Mouse (Mus musculus) layer of hippocampus, postnatal 36 days (tissue): Measurements from ENCODE around the gene Atox1. TPM values are rescaled to one million over a fixed set of nuclear protein-coding genes. Genes with fewer than 3 reads are reported as not detected.

Experiments used
- DNase-seq, 2 experiments: peaks; one replicate each; pipeline ENCODE4 v3.0.0; 2022
- microRNA-seq, 2 experiments: library from miRNA; unstranded; fragments of <30 nt; microRNA quantifications; one replicate each; pipeline ENCODE4 v1.2.0; 2021
- total RNA-seq, 2 experiments: library from RNA; stranded (reverse); gene quantifications; 2 replicates each; pipeline ENCODE4 v1.2.3; 2021

Gene Atox1
- total RNA-seq, 2 experiments from 2014 or later: 83.8 to 93.7 TPM

GRCm38 (mm10) chr11:55412680-55413415 lies 48.2 kb downstream of the Atox1 start:
- no peak for DNase-seq

DNA sequence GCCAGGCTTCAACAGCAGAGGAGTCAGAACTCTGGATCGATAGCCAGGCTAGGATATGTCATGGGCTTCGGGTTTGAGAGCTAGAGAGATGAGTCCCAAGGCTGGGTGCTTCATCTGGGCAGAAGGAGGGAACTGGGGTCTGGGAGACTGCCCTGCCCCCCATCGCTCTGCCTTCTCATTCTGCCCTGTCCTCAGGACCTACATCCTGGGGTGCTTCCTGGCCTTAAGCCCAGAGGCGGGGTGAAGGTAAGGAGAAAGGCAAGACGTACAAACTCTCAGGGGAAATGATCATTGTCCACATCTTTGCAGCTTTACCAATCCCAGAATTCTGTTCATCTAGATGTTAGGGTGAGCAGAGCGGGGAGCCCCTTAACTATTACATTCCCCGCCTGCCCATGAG lies 49.0 kb downstream of the Atox1 start:
- DNase-seq: no peak

- DNase-seq: no peak
Measured at GRCm38 (mm10) chr11:55410502-55410901, 50.5 kb downstream of the Atox1 start.

- no peak for DNase-seq
Measured at GRCm38 (mm10) chr11:55410005-55410404, 51.0 kb downstream of the Atox1 start.

DNA sequence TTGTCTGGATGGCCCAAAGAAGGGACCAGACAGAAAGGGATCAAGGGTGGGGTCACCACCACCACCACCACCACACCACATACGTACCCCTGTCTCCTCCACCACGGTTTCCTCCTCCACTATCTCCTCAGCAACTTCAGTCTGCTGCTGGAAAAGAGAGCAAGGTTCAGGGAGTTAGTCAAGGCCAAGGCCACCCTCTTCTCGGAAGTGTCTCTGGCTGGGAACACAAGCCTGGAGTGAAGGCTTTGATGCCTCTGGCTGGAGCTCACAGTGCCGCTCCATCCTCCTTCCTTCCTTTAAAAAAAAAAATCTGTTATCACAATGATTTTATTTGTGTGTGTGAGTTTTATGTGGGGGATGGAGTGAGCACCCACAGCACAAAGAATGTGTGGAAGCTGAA lies 53.9 kb downstream of the Atox1 start:
- no peak for DNase-seq

- no peak for DNase-seq
Measured at GRCm38 (mm10) chr11:55405601-55406469, 55.2 kb downstream of the Atox1 start.

- DNase-seq: no peak
Measured at GRCm38 (mm10) chr11:55404659-55405457, 56.2 kb downstream of the Atox1 start.

DNA sequence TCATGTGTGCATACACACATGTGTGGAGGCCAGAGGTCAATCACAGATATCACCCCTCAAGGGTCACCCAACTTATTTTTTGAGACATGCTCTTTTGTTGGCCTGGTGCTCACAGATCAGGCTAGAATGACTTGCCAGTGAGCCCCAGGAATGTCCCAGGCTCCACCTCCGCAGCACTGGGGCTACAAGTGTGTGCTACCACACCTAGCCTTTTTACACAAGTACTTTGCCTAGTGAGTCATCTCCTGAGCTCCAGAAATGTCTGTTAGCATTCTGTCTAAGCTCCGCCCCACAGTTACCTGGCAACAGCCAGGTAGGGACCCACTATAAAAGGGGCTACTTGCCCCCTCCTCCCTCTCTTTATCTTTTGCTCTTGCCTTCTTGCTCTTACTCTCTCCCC lies 60.2 kb downstream of the Atox1 start:
- DNase-seq: no peak

DNA sequence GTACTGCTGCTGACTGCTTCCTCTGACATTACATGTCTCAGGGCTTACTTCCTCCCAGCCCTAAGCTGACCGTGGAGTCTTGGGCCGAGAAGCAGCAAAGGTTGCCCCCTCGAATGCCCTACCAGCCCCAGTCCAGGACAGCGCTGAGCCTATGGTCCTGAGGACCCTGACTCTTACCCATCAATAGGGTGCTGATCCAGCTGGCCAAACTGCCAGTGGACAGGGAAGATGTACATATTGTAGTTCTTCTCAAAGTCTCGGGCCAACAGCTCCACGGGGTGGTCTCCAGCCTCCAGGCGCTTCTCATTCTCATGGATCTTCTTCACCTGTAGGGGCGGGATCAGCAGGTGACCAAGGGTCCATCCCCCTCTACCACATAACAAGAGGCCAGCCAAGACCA lies 62.7 kb downstream of the Atox1 start:
- no peak for DNase-seq

GRCm38 (mm10) chr11:55397441-55397840 lies 63.6 kb downstream of the Atox1 start:
- DNase-seq: no peak

DNA sequence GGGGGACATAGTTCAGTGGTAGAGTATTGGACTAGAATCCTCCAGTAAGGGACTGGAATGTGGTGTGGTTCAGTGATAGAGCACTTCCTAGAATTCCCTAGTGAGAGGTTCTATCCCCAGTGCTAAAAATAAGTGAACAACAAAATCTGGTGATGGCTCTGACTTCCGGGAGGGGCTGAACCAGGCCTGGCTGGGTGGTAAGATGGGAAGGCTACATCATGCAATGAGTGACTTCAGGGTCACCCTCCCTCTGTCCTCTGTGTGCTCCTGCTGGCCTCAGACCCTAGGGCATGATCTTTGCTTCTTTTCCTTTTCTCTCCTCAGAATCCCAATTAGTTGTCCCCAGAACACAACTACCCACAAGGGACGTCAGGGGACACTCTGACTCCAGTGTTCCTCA lies 64.0 kb downstream of the Atox1 start:
- DNase-seq: no peak

Small RNAs within 50 kb of the gene (microRNA-seq; reads per million reads assigned to microRNA genes)
- gene Mir7652: 0 reads per million in 2 experiments

Other genes starting within 250 kb of the Atox1 start
- under 1 TPM; 0.17 to 0.43 TPM for gene Fat2, start 124.7 kb downstream of the Atox1 start, total RNA-seq
- 100 to 1,000 TPM; 312 to 317 TPM for gene Sparc, start 38.1 kb downstream of the Atox1 start, total RNA-seq
- 10 to 100 TPM; 34.1 to 36.8 TPM for gene G3bp1, start 8.4 kb upstream of the Atox1 start, total RNA-seq
- under 1 TPM in 1 of 2 experiments, not detected in 1; 0.20 TPM for gene Glra1, start 147.0 kb upstream of the Atox1 start, total RNA-seq